Mouse (Mus musculus) CD4-positive, CD25-positive, alpha-beta regulatory T cell, adult 2 months (primary cell): ENCODE measurements around the gene Vsx1.

ENCODE experiments used
- DNase-seq: peaks from one replicate; pipeline ENCODE4 v3.0.0-alpha.2; 2012; ENCODE audit warnings: low read depth, low spot score

The Vsx1 gene

GRCm38 (mm10) chr2:150646411-150647121 is 42.6 kb downstream of the Vsx1 start:
- no peak for DNase-seq

DNA sequence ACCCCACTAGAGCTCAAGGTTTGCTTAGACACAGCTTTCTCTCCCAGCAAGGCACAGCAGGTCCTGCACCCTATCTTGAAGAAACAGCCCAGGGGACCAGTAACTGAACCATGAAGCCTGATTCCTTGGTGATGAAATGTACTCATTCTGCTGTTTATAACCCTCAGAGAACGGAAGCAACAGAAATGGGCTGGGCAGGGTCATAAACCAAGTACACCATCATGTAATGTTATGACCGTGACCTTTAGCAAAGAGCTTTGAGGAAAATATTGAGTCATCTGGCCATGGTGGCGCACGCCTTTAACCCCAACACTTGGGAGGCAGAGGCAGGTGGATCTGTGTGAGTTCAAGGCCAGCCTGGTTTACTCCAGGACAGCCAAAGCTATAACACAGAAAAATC is 43.9 kb downstream of the Vsx1 start:
- no peak for DNase-seq

DNA sequence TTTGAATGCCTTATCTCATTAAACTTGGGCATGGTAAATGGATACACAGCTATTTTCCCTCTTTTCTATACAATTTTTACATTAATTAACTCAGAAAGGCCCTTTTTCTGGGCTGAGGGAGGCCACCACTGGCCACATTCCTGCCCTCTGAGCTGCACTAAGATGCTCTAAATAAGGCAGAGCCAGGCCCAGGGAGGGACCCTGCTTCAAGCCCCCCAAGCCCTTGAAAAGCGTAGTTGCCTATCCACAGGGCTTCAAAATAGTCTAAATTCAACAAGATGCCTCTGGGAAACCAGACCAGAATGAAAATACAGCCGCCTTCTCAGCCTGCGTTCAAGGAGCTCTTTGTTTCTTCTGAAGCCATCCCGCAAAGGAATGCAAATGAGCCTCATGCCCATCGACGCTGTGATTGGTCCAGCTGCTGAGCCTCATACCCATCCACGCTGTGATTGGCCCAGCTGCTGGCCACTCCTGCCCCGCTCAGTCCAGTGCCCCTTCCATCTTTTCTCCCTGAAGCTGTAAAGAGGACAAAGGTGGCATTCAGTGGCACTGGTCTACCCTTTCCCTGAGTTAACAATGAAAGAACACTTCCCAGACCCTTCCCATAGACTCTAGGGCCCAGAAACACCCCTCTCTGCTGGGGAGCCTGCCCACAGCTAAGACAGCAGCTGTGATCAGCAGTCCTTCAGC is 45.3 kb downstream of the Vsx1 start:
- DNase-seq, result no peak

GRCm38 (mm10) chr2:150643166-150643565 is 46.0 kb downstream of the Vsx1 start:
- no peak for DNase-seq

- no peak for DNase-seq
These were observed 50.8 kb downstream of the Vsx1 start for GRCm38 (mm10) chr2:150638370-150638733.

- no peak for DNase-seq
These were observed 51.3 kb downstream of the Vsx1 start for GRCm38 (mm10) chr2:150637702-150638369.

GRCm38 (mm10) chr2:150635877-150636446 is 53.2 kb downstream of the Vsx1 start:
- DNase-seq, result no peak
